Mouse (Mus musculus) left cerebral cortex, adult 11 months (tissue): ENCODE data around the gene Hapln3.

ENCODE experiments used
- DNase-seq: peaks from one replicate; pipeline ENCODE4 v3.0.0; 2022; ENCODE audit warnings: low spot score

Gene Hapln3

GRCm38 (mm10) chr7:79068231-79068630 is 62.6 kb downstream of the Hapln3 start:
- no peak for DNase-seq

GRCm38 (mm10) chr7:79067466-79067865 is 63.4 kb downstream of the Hapln3 start:
- DNase-seq, result no peak
